Mouse (Mus musculus) layer of hippocampus, adult 2 months (tissue): Measurements from ENCODE around the gene Lrrc58. TPM values are rescaled to one million over a fixed set of nuclear protein-coding genes. Genes with fewer than 3 reads are reported as not detected.

Experiments used
- DNase-seq, 2 experiments: peaks; one replicate each; pipeline ENCODE4 v3.0.0; 2022; ENCODE audit warnings: low spot score in 2 of 2
- H3K27ac ChIP-seq: fragments of 200-600 bp; 2 replicates; pipeline ENCODE4 v1.8.1; 2022
- H3K4me3 ChIP-seq: fragments of 200-600 bp; 2 replicates; pipeline ENCODE4 v1.8.1; 2022; ENCODE audit warnings: mild to moderate bottlenecking
- CTCF ChIP-seq: fragments of 200-600 bp; conservative IDR thresholded peaks from 2 replicates; pipeline ENCODE4 v1.8.1; 2022; ENCODE audit warnings: antibody characterized with exemption, mild to moderate bottlenecking, moderate library complexity
- total RNA-seq, 2 experiments: library from RNA; stranded (reverse); gene quantifications; 2 replicates each; pipeline ENCODE4 v1.2.3; 2021

The Lrrc58 gene
- total RNA-seq, 2 experiments from 2014 or later, result 97.2 to 102 TPM

GRCm38 (mm10) chr16:37916818-37917201, 48.6 kb downstream of the Lrrc58 start:
- Histone ChIP-seq H3K27ac (no peak overlapping the region), H3K4me3 (peak overlapping the region; percentile 67)
- no peak for TF ChIP-seq CTCF
- DNase-seq, result no peak

GRCm38 (mm10) chr16:37919000-37919399, 50.8 kb downstream of the Lrrc58 start:
- H3K27ac ChIP-seq, result no peak overlapping the region
- H3K4me3 ChIP-seq, result no peak overlapping the region
- DNase-seq, result no peak
- TF ChIP-seq CTCF, result peak; percentile 58

- no peak for TF ChIP-seq CTCF
- H3K27ac ChIP-seq, result no peak overlapping the region
- no peak overlapping the region for H3K4me3 ChIP-seq
- DNase-seq, result no peak
Observed at GRCm38 (mm10) chr16:37920842-37921409, 52.7 kb downstream of the Lrrc58 start.

- H3K27ac ChIP-seq, result no peak overlapping the region
- no peak overlapping the region for H3K4me3 ChIP-seq
- no peak for TF ChIP-seq CTCF
- no peak for DNase-seq
Observed at GRCm38 (mm10) chr16:37926087-37926486, 57.9 kb downstream of the Lrrc58 start.

- no peak for DNase-seq
- Histone ChIP-seq H3K27ac (no peak overlapping the region), H3K4me3 (no peak overlapping the region)
- no peak for TF ChIP-seq CTCF
Observed at GRCm38 (mm10) chr16:37927117-37927516, 58.9 kb downstream of the Lrrc58 start.

- TF ChIP-seq CTCF, result no peak
- Histone ChIP-seq H3K27ac (no peak overlapping the region), H3K4me3 (no peak overlapping the region)
- no peak for DNase-seq
Observed at GRCm38 (mm10) chr16:37929006-37929405, 60.8 kb downstream of the Lrrc58 start.

- DNase-seq, result no peak
- peak; percentile 46 for TF ChIP-seq CTCF
- H3K27ac ChIP-seq, result no peak overlapping the region
- H3K4me3 ChIP-seq, result no peak overlapping the region
Observed at GRCm38 (mm10) chr16:37929626-37930025, 61.4 kb downstream of the Lrrc58 start.

GRCm38 (mm10) chr16:37934932-37935331, 66.7 kb downstream of the Lrrc58 start:
- H3K27ac ChIP-seq, result no peak overlapping the region
- TF ChIP-seq CTCF, result peak; percentile 57

GRCm38 (mm10) chr16:37937276-37937675, 69.1 kb downstream of the Lrrc58 start:
- no peak overlapping the region for H3K27ac ChIP-seq

More at GRCm38 (mm10) chr16:37934932-37935331, 66.7 kb downstream of the Lrrc58 start:
- no peak for DNase-seq
- no peak overlapping the region for H3K4me3 ChIP-seq

More at GRCm38 (mm10) chr16:37937276-37937675, 69.1 kb downstream of the Lrrc58 start:
- DNase-seq, result no peak
- H3K4me3 ChIP-seq, result no peak overlapping the region
- no peak for TF ChIP-seq CTCF

Other genes with a start within 250 kb of the Lrrc58 start
- gene Ndufb4, start 213.9 kb upstream of the Lrrc58 start, total RNA-seq, result 10 to 100 TPM; 83.1 to 94.7 TPM
- gene Fstl1, start 91.5 kb upstream of the Lrrc58 start, total RNA-seq, result 10 to 100 TPM; 34.5 to 41.8 TPM
- gene Gm36028, start 7.2 kb upstream of the Lrrc58 start, total RNA-seq, result not detected
- under 1 TPM; 0.74 to 0.81 TPM for gene Gpr156, start 48.1 kb downstream of the Lrrc58 start, total RNA-seq
- 100 to 1,000 TPM; 152 to 153 TPM for gene Gsk3b, start 220.6 kb downstream of the Lrrc58 start, total RNA-seq